Mouse (Mus musculus) bone marrow macrophage, adult 2 months (primary cell): Measurements from ENCODE around the gene BC005624.
"Not testable (repeated sequence)": the region's sequence is repeated elsewhere in the genome, so short reads cannot be mapped to it uniquely, and the experiment has no call there.

Experiments
- CTCF ChIP-seq: IDR thresholded peaks from 2 replicates; pipeline ENCODE4 v1.5.1; 2012; ENCODE audit warnings: low read depth, mild to moderate bottlenecking, low read length, moderate library complexity
- POLR2A ChIP-seq: IDR thresholded peaks from 2 replicates; pipeline ENCODE4 v1.6.1; 2012; ENCODE audit warnings: mild to moderate bottlenecking, low read depth, low read length, borderline replicate concordance

GRCm38 (mm10) chr2:30942116-30942515 is 39.9 kb downstream of the BC005624 start:
- TF ChIP-seq CTCF, POLR2A: not testable (repeated sequence)
